Mouse (Mus musculus) neural tube, embryonic 13.5 days (tissue): ENCODE results near the gene Foxb2. TPM values are rescaled to one million over a fixed set of nuclear protein-coding genes. Genes with fewer than 3 reads are reported as not detected.
"Not testable (repeated sequence)": the region's sequence is repeated elsewhere in the genome, so short reads cannot be mapped to it uniquely, and the experiment has no call there.

Source experiments
- ATAC-seq: fragments of 200-750 bp; cut with Nextera tagmentation; 2 replicates; pipeline ENCODE4 v1.8.0; 2017; ENCODE audit warnings: low read depth, mild to moderate bottlenecking, moderate TSS enrichment, moderate library complexity
- H3K27ac ChIP-seq: fragments of 300-500 bp; sonication (generic); replicated peaks from 2 replicates; pipeline ENCODE4 v1.5.1; 2015; ENCODE audit warnings: moderate library complexity, mild to moderate bottlenecking, inconsistent platforms
- H3K27me3 ChIP-seq: fragments of 300-500 bp; sonication (generic); 2 replicates; pipeline ENCODE4 v1.6.1; 2015; ENCODE audit warnings: mild to moderate bottlenecking, inconsistent platforms
- H3K36me3 ChIP-seq: fragments of 300-500 bp; sonication (generic); 2 replicates; pipeline ENCODE4 v1.6.1; 2015; ENCODE audit warnings: mild to moderate bottlenecking, inconsistent platforms
- H3K4me1 ChIP-seq: fragments of 300-500 bp; sonication (generic); replicated peaks from 2 replicates; pipeline ENCODE4 v1.6.1; 2015; ENCODE audit warnings: inconsistent platforms
- H3K4me2 ChIP-seq: fragments of 300-500 bp; sonication (generic); 2 replicates; pipeline ENCODE4 v1.6.1; 2015; ENCODE audit warnings: inconsistent platforms, mild to moderate bottlenecking, moderate library complexity
- H3K4me3 ChIP-seq: fragments of 300-500 bp; sonication (generic); 2 replicates; pipeline ENCODE4 v1.5.1; 2015; ENCODE audit warnings: mild to moderate bottlenecking, inconsistent platforms
- H3K9ac ChIP-seq: fragments of 300-500 bp; sonication (generic); 2 replicates; pipeline ENCODE4 v1.6.1; 2015; ENCODE audit warnings: moderate library complexity, mild to moderate bottlenecking, inconsistent platforms
- H3K9me3 ChIP-seq: fragments of 300-500 bp; sonication (generic); 2 replicates; pipeline ENCODE4 v1.6.1; 2016; ENCODE audit warnings: inconsistent platforms
- WGBS: fragments of 180-500 bp; shearing (Covaris S2); methylation state at CpG from one replicate; pipeline ENCODE4 v1.1.7; 2015; 5-methylcytosine and 5-hydroxymethylcytosine counted together
- polyA plus RNA-seq: library from polyadenylated mRNA; unstranded; fragments of >200 nt; fragmentation: Nextera tagmentation; extraction: Ambion mirVana; gene quantifications from 2 replicates; pipeline ENCODE4 v1.2.1, GENCODE M21; 2015

The Foxb2 gene
- polyA plus RNA-seq, 1 experiment from 2014 or later, result not detected

GRCm38 (mm10) chr19:16870501-16871191, 3.0 kb downstream of the Foxb2 start:
- WGBS, result under 1% methylated on average over 28 of the region's 28 CpGs
- Histone ChIP-seq H3K9ac (no peak overlapping the region), H3K27ac (no peak overlapping the region), H3K4me2 (no peak overlapping the region), H3K4me3 (no peak overlapping the region), H3K36me3 (no peaks in the 10 kb centered on the region), H3K9me3 (no peaks in the 10 kb centered on the region), H3K27me3 (peaks cover 99% of the 10 kb centered on the region), H3K4me1 (peaks cover 28% of the 10 kb centered on the region)
- ATAC-seq, result no peak

- Histone ChIP-seq H3K27ac (no peak overlapping the region), H3K4me1 (peaks cover 16% of the 10 kb centered on the region), H3K9ac (no peak overlapping the region), H3K36me3 (no peaks in the 10 kb centered on the region), H3K4me2 (no peak overlapping the region), H3K9me3 (no peaks in the 10 kb centered on the region), H3K4me3 (no peak overlapping the region), H3K27me3 (peaks cover 92% of the 10 kb centered on the region)
- ATAC-seq, result no peak
- 26% methylated on average over 5 of the region's 5 CpGs for WGBS
Observed at GRCm38 (mm10) chr19:16868534-16868933, 5.1 kb downstream of the Foxb2 start.

GRCm38 (mm10) chr19:16858646-16859045, 15.0 kb downstream of the Foxb2 start:
- H3K4me2 ChIP-seq, result no peak overlapping the region
- no peak overlapping the region for H3K9ac ChIP-seq
- H3K4me3 ChIP-seq, result no peak overlapping the region
- no peak for ATAC-seq
- no peak overlapping the region for H3K27ac ChIP-seq
- WGBS, result 72% methylated on average over 4 of the region's 4 CpGs
- H3K27me3 ChIP-seq, result peaks cover 20% of the 10 kb centered on the region
- no peaks in the 10 kb centered on the region for H3K4me1 ChIP-seq
- H3K9me3 ChIP-seq, result no peaks in the 10 kb centered on the region
- no peaks in the 10 kb centered on the region for H3K36me3 ChIP-seq

GRCm38 (mm10) chr19:16856752-16857151, 16.9 kb downstream of the Foxb2 start:
- no peak overlapping the region for H3K27ac ChIP-seq
- H3K4me2 ChIP-seq, result no peak overlapping the region
- 68% methylated on average over 5 of the region's 5 CpGs for WGBS
- no peaks in the 10 kb centered on the region for H3K9me3 ChIP-seq
- H3K4me3 ChIP-seq, result no peak overlapping the region
- ATAC-seq, result no peak
- peaks cover 7% of the 10 kb centered on the region for H3K27me3 ChIP-seq
- H3K36me3 ChIP-seq, result no peaks in the 10 kb centered on the region
- no peak overlapping the region for H3K9ac ChIP-seq
- H3K4me1 ChIP-seq, result no peaks in the 10 kb centered on the region

GRCm38 (mm10) chr19:16844091-16844490, 29.5 kb downstream of the Foxb2 start:
- H3K27me3 ChIP-seq, H3K4me2 ChIP-seq, H3K9ac ChIP-seq, H3K27ac ChIP-seq, ATAC-seq, H3K36me3 ChIP-seq, H3K9me3 ChIP-seq, H3K4me3 ChIP-seq: not testable (repeated sequence)
- WGBS, result 83% methylated on average over 2 of the region's 2 CpGs
- H3K4me1 ChIP-seq, result peaks cover 11% of the 10 kb centered on the region

GRCm38 (mm10) chr19:16841516-16842249, 31.9 kb downstream of the Foxb2 start:
- Histone ChIP-seq H3K9ac (no peak overlapping the region), H3K27ac (no peak overlapping the region), H3K9me3 (0 out of 2 replicates have a peak, but pooled peaks cover 2% of the 10 kb centered on the region), H3K36me3 (no peaks in the 10 kb centered on the region), H3K27me3 (no peaks in the 10 kb centered on the region), H3K4me3 (no peak overlapping the region), H3K4me2 (no peak overlapping the region), H3K4me1 (peaks cover 11% of the 10 kb centered on the region)
- no peak for ATAC-seq
- 10% methylated on average over 9 of the region's 9 CpGs for WGBS

GRCm38 (mm10) chr19:16841001-16841400, 32.6 kb downstream of the Foxb2 start:
- Histone ChIP-seq H3K4me3 (no peak overlapping the region), H3K9me3 (0 out of 2 replicates have a peak, but pooled peaks cover 2% of the 10 kb centered on the region), H3K27me3 (no peaks in the 10 kb centered on the region), H3K27ac (no peak overlapping the region), H3K4me1 (peaks cover 11% of the 10 kb centered on the region), H3K4me2 (no peak overlapping the region), H3K9ac (no peak overlapping the region), H3K36me3 (no peaks in the 10 kb centered on the region)
- ATAC-seq, result no peak
- 67% methylated on average over 8 of the region's 8 CpGs for WGBS

GRCm38 (mm10) chr19:16827657-16828056, 45.9 kb downstream of the Foxb2 start:
- Histone ChIP-seq H3K9ac (no peak overlapping the region), H3K9me3 (no peaks in the 10 kb centered on the region), H3K27ac (no peak overlapping the region), H3K4me1 (no peaks in the 10 kb centered on the region), H3K4me3 (no peak overlapping the region), H3K27me3 (no peaks in the 10 kb centered on the region), H3K36me3 (no peaks in the 10 kb centered on the region), H3K4me2 (no peak overlapping the region)
- 85% methylated on average over 5 of the region's 5 CpGs for WGBS
- no peak for ATAC-seq

GRCm38 (mm10) chr19:16825228-16825627, 48.4 kb downstream of the Foxb2 start:
- Histone ChIP-seq H3K9me3 (no peaks in the 10 kb centered on the region), H3K36me3 (no peaks in the 10 kb centered on the region), H3K4me3 (no peak overlapping the region), H3K27me3 (no peaks in the 10 kb centered on the region), H3K4me1 (no peaks in the 10 kb centered on the region), H3K27ac (no peak overlapping the region), H3K4me2 (no peak overlapping the region), H3K9ac (no peak overlapping the region)
- WGBS, result 36% methylated on average over 5 of the region's 5 CpGs
- no peak for ATAC-seq

Other genes starting within 250 kb of the Foxb2 start
- 6.0 and 7.0 TPM in 2 replicates for gene Vps13a, start 92.9 kb downstream of the Foxb2 start, polyA plus RNA-seq
- 7.2 and 8.4 TPM in 2 replicates for gene Prune2, start 82.3 kb upstream of the Foxb2 start, polyA plus RNA-seq